Mouse (Mus musculus): ENCODE measurements around the gene Nwd2.

DNA sequence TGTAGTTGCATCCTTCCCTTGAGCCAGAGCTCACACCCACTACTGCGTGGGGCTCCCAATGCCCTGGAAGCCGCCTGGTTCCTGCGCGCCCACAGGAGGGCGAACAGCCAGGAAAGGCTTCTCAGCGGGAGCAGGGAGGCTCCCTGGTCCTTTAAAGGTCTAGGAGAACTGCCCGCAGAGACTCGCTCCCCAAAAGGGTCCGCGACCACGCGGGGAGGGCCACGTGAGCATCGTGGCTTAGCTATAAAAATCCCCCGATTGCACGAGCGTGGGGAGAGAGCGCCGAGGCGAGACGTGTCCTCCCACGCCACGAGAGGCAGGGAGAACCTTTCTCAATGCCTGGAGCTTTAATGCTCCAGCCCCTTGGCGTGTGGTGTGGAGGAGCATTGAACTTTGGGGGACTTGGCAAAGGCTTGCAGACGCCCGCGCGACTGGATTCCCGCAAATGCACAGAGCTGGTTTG lies at the start of gene Nwd2:
- TF ChIP-seq CTCF (IDR thresholded peaks at IDR 0.05; ENCODE audit: borderline replicate concordance, insufficient read depth, low read length): no peak
- TF ChIP-seq POLR2A (IDR thresholded peaks at IDR 0.05; ENCODE audit: low read depth, low read length): no peak
